Mouse (Mus musculus): Measurements from ENCODE around the gene Ppfibp2. TPM values are rescaled to one million over a fixed set of nuclear protein-coding genes. Genes with fewer than 3 reads are reported as not detected.

Gene Ppfibp2
- polyA plus RNA-seq, 1 experiment from 2014 or later = 13.9 TPM

GRCm38 (mm10) chr7:107642586-107643275 is 47.7 kb downstream of the Ppfibp2 start:
- Histone ChIP-seq H3K9ac (replicated peaks; ENCODE audit: low read depth, low read length) (no peak overlapping the region), H3K36me3 (ENCODE audit: control insufficient read depth, insufficient read depth, low read length) (no peaks in the 10 kb centered on the region), H3K4me1 (ENCODE audit: control insufficient read depth, insufficient read depth, low read length) (no peaks in the 10 kb centered on the region), H3K4me2 (replicated peaks; ENCODE audit: low read depth, low read length) (no peak overlapping the region), H3K9me3 (ENCODE audit: control insufficient read depth, low read depth, low read length) (no peaks in the 10 kb centered on the region), H3K4me3 (ENCODE audit: low read depth, low read length) (no peak overlapping the region), H3K27me3 (ENCODE audit: control insufficient read depth, insufficient read depth, low read length) (no peaks in the 10 kb centered on the region), H3K27ac (ENCODE audit: low read length) (no peak overlapping the region)
- WGBS = 70% methylated on average over 7 of the region's 7 CpGs
- peak; percentile 58; the same call in 1 of the 2 replicates for ATAC-seq (ENCODE audit: insufficient number of reproducible peaks, insufficient read depth, low FRiP score, low read depth)

GRCm38 (mm10) chr7:107644987-107645386 is 50.0 kb downstream of the Ppfibp2 start:
- no peak overlapping the region for H3K9ac ChIP-seq (replicated peaks; ENCODE audit: low read depth, low read length)
- no peak overlapping the region for H3K27ac ChIP-seq (ENCODE audit: low read length)
- ATAC-seq (ENCODE audit: insufficient number of reproducible peaks, insufficient read depth, low FRiP score, low read depth) = no peak
- WGBS = 84% methylated on average over 2 of the region's 2 CpGs
- H3K4me1 ChIP-seq (ENCODE audit: control insufficient read depth, insufficient read depth, low read length) = no peaks in the 10 kb centered on the region
- H3K27me3 ChIP-seq (ENCODE audit: control insufficient read depth, insufficient read depth, low read length) = no peaks in the 10 kb centered on the region
- no peaks in the 10 kb centered on the region for H3K36me3 ChIP-seq (ENCODE audit: control insufficient read depth, insufficient read depth, low read length)
- H3K4me3 ChIP-seq (ENCODE audit: low read depth, low read length) = no peak overlapping the region
- no peak overlapping the region for H3K4me2 ChIP-seq (replicated peaks; ENCODE audit: low read depth, low read length)
- H3K9me3 ChIP-seq (ENCODE audit: control insufficient read depth, low read depth, low read length) = no peaks in the 10 kb centered on the region

GRCm38 (mm10) chr7:107648937-107649688 is 54.1 kb downstream of the Ppfibp2 start:
- 85% methylated on average over 12 of the region's 12 CpGs for WGBS
- no peak for ATAC-seq (ENCODE audit: insufficient number of reproducible peaks, insufficient read depth, low FRiP score, low read depth)
- no peak overlapping the region for H3K4me3 ChIP-seq (ENCODE audit: low read depth, low read length)
- no peaks in the 10 kb centered on the region for H3K27me3 ChIP-seq (ENCODE audit: control insufficient read depth, insufficient read depth, low read length)
- H3K9ac ChIP-seq (replicated peaks; ENCODE audit: low read depth, low read length) = no peak overlapping the region
- no peaks in the 10 kb centered on the region for H3K4me1 ChIP-seq (ENCODE audit: control insufficient read depth, insufficient read depth, low read length)
- no peaks in the 10 kb centered on the region for H3K36me3 ChIP-seq (ENCODE audit: control insufficient read depth, insufficient read depth, low read length)
- no peak overlapping the region for H3K4me2 ChIP-seq (replicated peaks; ENCODE audit: low read depth, low read length)
- no peak overlapping the region for H3K27ac ChIP-seq (ENCODE audit: low read length)
- no peaks in the 10 kb centered on the region for H3K9me3 ChIP-seq (ENCODE audit: control insufficient read depth, low read depth, low read length)

GRCm38 (mm10) chr7:107649990-107650389 is 55.0 kb downstream of the Ppfibp2 start:
- no peak overlapping the region for H3K9ac ChIP-seq (replicated peaks; ENCODE audit: low read depth, low read length)
- WGBS = 82% methylated on average over 7 of the region's 7 CpGs
- H3K27me3 ChIP-seq (ENCODE audit: control insufficient read depth, insufficient read depth, low read length) = no peaks in the 10 kb centered on the region
- no peak overlapping the region for H3K4me2 ChIP-seq (replicated peaks; ENCODE audit: low read depth, low read length)
- H3K4me1 ChIP-seq (ENCODE audit: control insufficient read depth, insufficient read depth, low read length) = no peaks in the 10 kb centered on the region
- no peak overlapping the region for H3K27ac ChIP-seq (ENCODE audit: low read length)
- H3K4me3 ChIP-seq (ENCODE audit: low read depth, low read length) = no peak overlapping the region
- no peaks in the 10 kb centered on the region for H3K9me3 ChIP-seq (ENCODE audit: control insufficient read depth, low read depth, low read length)
- H3K36me3 ChIP-seq (ENCODE audit: control insufficient read depth, insufficient read depth, low read length) = no peaks in the 10 kb centered on the region
- no peak for ATAC-seq (ENCODE audit: insufficient number of reproducible peaks, insufficient read depth, low FRiP score, low read depth)

- Histone ChIP-seq H3K36me3 (ENCODE audit: control insufficient read depth, insufficient read depth, low read length) (no peaks in the 10 kb centered on the region), H3K4me3 (ENCODE audit: low read depth, low read length) (no peak overlapping the region), H3K4me1 (ENCODE audit: control insufficient read depth, insufficient read depth, low read length) (no peaks in the 10 kb centered on the region), H3K27ac (ENCODE audit: low read length) (no peak overlapping the region), H3K4me2 (replicated peaks; ENCODE audit: low read depth, low read length) (no peak overlapping the region), H3K9me3 (ENCODE audit: control insufficient read depth, low read depth, low read length) (no peaks in the 10 kb centered on the region), H3K9ac (replicated peaks; ENCODE audit: low read depth, low read length) (no peak overlapping the region), H3K27me3 (ENCODE audit: control insufficient read depth, insufficient read depth, low read length) (no peaks in the 10 kb centered on the region)
- WGBS = 61% methylated on average over 1 of the region's 1 CpGs
- no peak for ATAC-seq (ENCODE audit: insufficient number of reproducible peaks, insufficient read depth, low FRiP score, low read depth)
These were observed 56.8 kb downstream of the Ppfibp2 start for GRCm38 (mm10) chr7:107651821-107652220.

- H3K36me3 ChIP-seq (ENCODE audit: control insufficient read depth, insufficient read depth, low read length) = no peaks in the 10 kb centered on the region
- no peak for ATAC-seq (ENCODE audit: insufficient number of reproducible peaks, insufficient read depth, low FRiP score, low read depth)
- no peak overlapping the region for H3K4me3 ChIP-seq (ENCODE audit: low read depth, low read length)
- 77% methylated on average over 6 of the region's 6 CpGs for WGBS
- no peaks in the 10 kb centered on the region for H3K9me3 ChIP-seq (ENCODE audit: control insufficient read depth, low read depth, low read length)
- no peak overlapping the region for H3K9ac ChIP-seq (replicated peaks; ENCODE audit: low read depth, low read length)
- H3K4me2 ChIP-seq (replicated peaks; ENCODE audit: low read depth, low read length) = no peak overlapping the region
- no peak overlapping the region for H3K27ac ChIP-seq (ENCODE audit: low read length)
- no peaks in the 10 kb centered on the region for H3K27me3 ChIP-seq (ENCODE audit: control insufficient read depth, insufficient read depth, low read length)
- peaks cover 2% of the 10 kb centered on the region; the same call in 1 of the 2 replicates for H3K4me1 ChIP-seq (ENCODE audit: control insufficient read depth, insufficient read depth, low read length)
These were observed 61.4 kb downstream of the Ppfibp2 start for GRCm38 (mm10) chr7:107656451-107656850.

GRCm38 (mm10) chr7:107659186-107659918 is 64.3 kb downstream of the Ppfibp2 start:
- no peak overlapping the region for H3K27ac ChIP-seq (ENCODE audit: low read length)
- WGBS = 69% methylated on average over 8 of the region's 8 CpGs
- H3K4me3 ChIP-seq (ENCODE audit: low read depth, low read length) = no peak overlapping the region
- H3K9me3 ChIP-seq (ENCODE audit: control insufficient read depth, low read depth, low read length) = no peaks in the 10 kb centered on the region
- ATAC-seq (ENCODE audit: insufficient number of reproducible peaks, insufficient read depth, low FRiP score, low read depth) = no peak
- no peak overlapping the region for H3K4me2 ChIP-seq (replicated peaks; ENCODE audit: low read depth, low read length)
- peaks cover 28% of the 10 kb centered on the region for H3K4me1 ChIP-seq (ENCODE audit: control insufficient read depth, insufficient read depth, low read length)
- no peaks in the 10 kb centered on the region for H3K27me3 ChIP-seq (ENCODE audit: control insufficient read depth, insufficient read depth, low read length)
- H3K9ac ChIP-seq (replicated peaks; ENCODE audit: low read depth, low read length) = no peak overlapping the region
- H3K36me3 ChIP-seq (ENCODE audit: control insufficient read depth, insufficient read depth, low read length) = no peaks in the 10 kb centered on the region

GRCm38 (mm10) chr7:107661189-107661842 is 66.3 kb downstream of the Ppfibp2 start:
- H3K4me3 ChIP-seq (ENCODE audit: low read depth, low read length) = no peak overlapping the region
- no peak overlapping the region for H3K9ac ChIP-seq (replicated peaks; ENCODE audit: low read depth, low read length)
- ATAC-seq (ENCODE audit: insufficient number of reproducible peaks, insufficient read depth, low FRiP score, low read depth) = peak; percentile 51; the same call in 1 of the 2 replicates
- no peaks in the 10 kb centered on the region for H3K27me3 ChIP-seq (ENCODE audit: control insufficient read depth, insufficient read depth, low read length)
- peaks cover 47% of the 10 kb centered on the region for H3K4me1 ChIP-seq (ENCODE audit: control insufficient read depth, insufficient read depth, low read length)
- peak overlapping the region; percentile 83 for H3K27ac ChIP-seq (ENCODE audit: low read length)
- 8% methylated on average over 8 of the region's 8 CpGs for WGBS
- no peaks in the 10 kb centered on the region for H3K36me3 ChIP-seq (ENCODE audit: control insufficient read depth, insufficient read depth, low read length)
- no peak overlapping the region for H3K4me2 ChIP-seq (replicated peaks; ENCODE audit: low read depth, low read length)
- H3K9me3 ChIP-seq (ENCODE audit: control insufficient read depth, low read depth, low read length) = no peaks in the 10 kb centered on the region

Data from stomach, embryonic 14.5 days (tissue).